ENCODE assay signal across 8 mouse cellular contexts in genomic region chr12:83922724-83923485, GRCm38 (mm10). TPM values are rescaled to one million over a fixed set of nuclear protein-coding genes. Genes with fewer than 3 reads are reported as not detected.
DNase-seq lines count a peak whose midpoint lies in the region; ATAC-seq lines count a peak whose summit lies in the region.

No protein-coding gene starts in this region.

- H3K4me1 ChIP-seq in brown adipose tissue, adult 24 weeks (ENCODE audit: control insufficient read depth, insufficient read depth, insufficient read length, low read length) = peaks cover 2% of the 10 kb centered on the region; the same call in 1 of the 2 replicates
- peaks cover 11% of the 10 kb centered on the region for H3K4me1 ChIP-seq in intestine, embryonic 15.5 days (replicated peaks)
- peaks cover 12% of the 10 kb centered on the region for H3K4me1 ChIP-seq in midbrain, embryonic 14.5 days (ENCODE audit: control insufficient read depth, insufficient read depth, low read length)

- H3K4me3 ChIP-seq in brown adipose tissue, adult 24 weeks (ENCODE audit: insufficient read depth, low read depth, low read length) = peak overlapping the region; percentile 72
- H3K4me3 ChIP-seq in intestine, embryonic 15.5 days (replicated peaks) = peak overlapping the region; percentile 45
- peak overlapping the region; percentile 96 for H3K4me3 ChIP-seq in midbrain, embryonic 14.5 days (replicated peaks; ENCODE audit: low read depth, low read length)

- ATAC-seq in intestine, embryonic 15.5 days = no peak
- no peak for ATAC-seq in midbrain, embryonic 14.5 days (ENCODE audit: low FRiP score, low TSS enrichment)

- H3K9ac ChIP-seq in intestine, embryonic 15.5 days = peak overlapping the region; percentile 47
- no peak overlapping the region for H3K9ac ChIP-seq in midbrain, embryonic 14.5 days (replicated peaks; ENCODE audit: low read length)

- DNase-seq in heart, adult 11 months = peak; percentile 77
- DNase-seq in heart, adult 18-20 months = no peak
- no peak for DNase-seq in midbrain, embryonic 14.5 days
- no peak for DNase-seq in layer of hippocampus, adult 9-10 months (ENCODE audit: low spot score)
- no peak for DNase-seq in right cerebral cortex, postnatal 36 days (ENCODE audit: low spot score in 2 of 2)
- no peak for DNase-seq in urinary bladder, adult 2 months (ENCODE audit: low spot score)

- peak overlapping the region; percentile 59 for H3K4me2 ChIP-seq in intestine, embryonic 15.5 days (replicated peaks)
- H3K4me2 ChIP-seq in midbrain, embryonic 14.5 days (ENCODE audit: low read length) = peak overlapping the region; percentile 51

- H3K9me3 ChIP-seq in intestine, embryonic 15.5 days = no peaks in the 10 kb centered on the region
- H3K9me3 ChIP-seq in midbrain, embryonic 14.5 days (ENCODE audit: control insufficient read depth, low read length) = no peaks in the 10 kb centered on the region

- H3K27me3 ChIP-seq in intestine, embryonic 15.5 days (replicated peaks) = no peaks in the 10 kb centered on the region
- no peaks in the 10 kb centered on the region for H3K27me3 ChIP-seq in midbrain, embryonic 14.5 days (ENCODE audit: control insufficient read depth, insufficient read depth, low read length)

- H3K36me3 ChIP-seq in intestine, embryonic 15.5 days = no peaks in the 10 kb centered on the region
- H3K36me3 ChIP-seq in midbrain, embryonic 14.5 days (ENCODE audit: control insufficient read depth, insufficient read depth, low read length) = no peaks in the 10 kb centered on the region

- no peak overlapping the region for H3K27ac ChIP-seq in brown adipose tissue, adult 24 weeks (replicated peaks; ENCODE audit: low read depth, low read length)
- H3K27ac ChIP-seq in intestine, embryonic 15.5 days = peak overlapping the region; percentile 75
- H3K27ac ChIP-seq in midbrain, embryonic 14.5 days (replicated peaks; ENCODE audit: low read depth, low read length) = no peak overlapping the region

- WGBS in intestine, embryonic 15.5 days = 22% methylated on average over 8 of the region's 8 CpGs
- WGBS in midbrain, embryonic 14.5 days = 40% methylated on average over 8 of the region's 8 CpGs

RNA-seq across cellular contexts. Expression of gene Numb, which starts 1.2 kb away (rescaled TPM):
- 10 to 100 TPM; 26.9 to 27.3 TPM for total RNA-seq in heart, adult 18-20 months (2021)
- polyA plus RNA-seq in brown adipose tissue, adult 24 weeks (2012; ENCODE audit: insufficient read depth, insufficient read length, missing spikeins) = 11.9 and 13.3 TPM in 2 replicates
- 34.4 and 35.9 TPM in 2 replicates for polyA plus RNA-seq in intestine, embryonic 15.5 days (2015; fragmentation: Nextera tagmentation; extraction: Ambion mirVana)
- polyA plus RNA-seq in midbrain, embryonic 14.5 days (2014; fragmentation: Nextera tagmentation; extraction: Ambion mirVana) = 13.0 and 20.6 TPM in 2 replicates
- polyA plus RNA-seq in urinary bladder, adult 2 months (2012; rRNA removed) = 50.7 and 59.7 TPM in 2 replicates

RNA-seq across cellular contexts. Expression of gene Riox1, which starts 27.5 kb away (rescaled TPM):
- total RNA-seq in heart, adult 18-20 months (2021) = 1 to 10 TPM; 4.4 TPM
- 1.3 and 2.3 TPM in 2 replicates for polyA plus RNA-seq in brown adipose tissue, adult 24 weeks (2012; ENCODE audit: insufficient read depth, insufficient read length, missing spikeins)
- polyA plus RNA-seq in intestine, embryonic 15.5 days (2015; fragmentation: Nextera tagmentation; extraction: Ambion mirVana) = 17.5 and 18.3 TPM in 2 replicates
- 11.5 and 11.7 TPM in 2 replicates for polyA plus RNA-seq in midbrain, embryonic 14.5 days (2014; fragmentation: Nextera tagmentation; extraction: Ambion mirVana)
- 8.6 and 9.2 TPM in 2 replicates for polyA plus RNA-seq in urinary bladder, adult 2 months (2012; rRNA removed)

Comparison
In these comparisons a context has a peak if more than half of its experiments do, and no peak if none do; other contexts are left out.
1. H3K4me3 ChIP-seq: peak in every context shown above with its lines; median percentile 96 in midbrain, embryonic 14.5 days; 72 in brown adipose tissue, adult 24 weeks; 45 in intestine, embryonic 15.5 days.